Mouse (Mus musculus) adrenal gland (tissue): Measurements from ENCODE around the gene Strada.
"Not testable (repeated sequence)": the region's sequence is repeated elsewhere in the genome, so short reads cannot be mapped to it uniquely, and the experiment has no call there.

ENCODE experiments used
- intact Hi-C: fragments of 180-260 bp; cut with DNase I; formaldehyde crosslinking; loops from one replicate; pipeline ENCODE4 v1.15.1; 2025
- long read RNA-seq, 2 experiments: library from polyadenylated mRNA; unstranded; transcript quantifications; one replicate each; pipeline ENCODE4 v2.0.0; 2020; ENCODE audit warnings: borderline replicate concordance in 1 of 2; ENCODE audit not compliant: insufficient replicate concordance in 1 of 2

Strada gene
- long read RNA-seq, experiment 1, partial matches to known transcripts: 0 of 8 reads
- long read RNA-seq, experiment 1, other reads (novel, unspliced or antisense): 7 of 8 reads
- long read RNA-seq, experiment 2, partial matches to known transcripts: 0 of 7 reads
- long read RNA-seq, experiment 2, other reads (novel, unspliced or antisense): 6 of 7 reads

DNA sequence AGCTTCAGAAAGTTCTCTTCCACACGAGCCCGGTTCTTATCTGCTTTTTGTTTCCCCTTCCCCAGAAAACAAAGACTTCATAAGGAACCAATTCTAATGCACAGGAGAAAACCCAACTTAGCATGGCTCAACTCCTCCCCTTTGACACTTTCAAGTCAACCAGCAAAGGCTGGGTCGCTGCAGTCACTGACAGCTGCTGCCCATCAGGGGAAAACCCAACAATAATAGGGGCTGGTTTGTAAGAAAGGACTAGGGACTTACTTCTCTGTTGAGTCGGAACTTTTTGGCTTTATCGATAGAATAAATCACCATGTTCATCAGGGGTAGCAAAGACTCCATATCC lies at the start of gene Strada:
Strada (minus strand) TSS at position 46 of the 343 bp plus-strand sequence.
- intact Hi-C loops: no loop called here

DNA sequence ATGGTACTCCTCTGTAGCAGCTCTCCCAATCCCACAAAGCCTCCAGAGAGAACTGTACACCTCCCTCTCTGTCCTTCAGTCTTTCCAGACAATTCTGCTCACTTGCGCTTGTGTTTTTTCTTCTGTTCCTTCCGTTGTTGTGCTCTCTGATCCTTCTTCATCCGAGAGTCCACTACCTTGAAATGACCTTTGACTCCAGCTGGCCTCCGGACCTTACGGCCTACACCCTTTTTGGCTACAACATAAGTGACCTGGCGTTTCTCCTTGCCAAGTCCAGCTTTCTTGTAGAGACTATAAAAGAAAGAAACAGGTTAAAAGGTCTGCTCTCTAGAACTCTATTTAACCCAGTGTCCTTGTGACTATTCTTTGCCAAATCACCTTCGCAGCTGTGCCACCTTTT lies 47.4 kb upstream of the Strada start:
- intact Hi-C loops: no loop called here

DNA sequence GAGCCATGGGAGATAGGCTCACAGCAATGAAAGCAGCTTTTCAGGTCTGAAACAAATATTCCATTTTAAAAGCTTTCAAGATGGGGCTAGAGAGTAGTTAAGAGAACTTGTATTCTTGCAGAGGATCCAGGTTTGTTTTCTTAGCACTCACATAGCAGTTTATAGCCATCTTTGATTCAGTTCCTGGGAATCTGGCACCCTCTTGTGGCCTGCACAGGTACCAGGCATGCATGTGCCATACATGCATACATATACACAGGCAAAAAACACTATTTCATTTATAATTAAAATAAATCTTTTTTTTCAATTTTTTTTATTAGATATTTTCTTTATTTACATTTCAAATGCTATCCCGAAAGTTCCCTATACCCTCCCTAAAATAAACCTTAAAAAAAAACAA lies 44.9 kb upstream of the Strada start:
- intact Hi-C loops: no loop called here

DNA sequence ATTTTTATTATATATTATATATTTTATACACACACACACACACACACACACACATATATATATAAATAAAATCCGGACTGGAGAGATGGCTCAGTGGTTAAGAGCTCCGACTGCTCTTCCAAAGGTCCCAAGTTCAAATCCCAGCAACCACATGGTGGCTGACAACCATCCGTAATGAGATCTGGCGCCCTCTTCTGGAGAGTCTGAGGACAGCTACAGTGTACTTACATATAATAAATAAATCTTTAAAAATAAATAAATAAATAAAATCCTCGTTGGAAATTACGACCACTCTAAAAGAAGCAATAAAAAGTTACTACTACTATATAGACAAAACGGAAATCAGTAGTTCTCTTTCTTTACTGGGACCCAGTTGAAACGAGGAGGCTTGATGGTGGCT lies 32.0 kb upstream of the Strada start:
- intact Hi-C loops: not testable (repeated sequence)

DNA sequence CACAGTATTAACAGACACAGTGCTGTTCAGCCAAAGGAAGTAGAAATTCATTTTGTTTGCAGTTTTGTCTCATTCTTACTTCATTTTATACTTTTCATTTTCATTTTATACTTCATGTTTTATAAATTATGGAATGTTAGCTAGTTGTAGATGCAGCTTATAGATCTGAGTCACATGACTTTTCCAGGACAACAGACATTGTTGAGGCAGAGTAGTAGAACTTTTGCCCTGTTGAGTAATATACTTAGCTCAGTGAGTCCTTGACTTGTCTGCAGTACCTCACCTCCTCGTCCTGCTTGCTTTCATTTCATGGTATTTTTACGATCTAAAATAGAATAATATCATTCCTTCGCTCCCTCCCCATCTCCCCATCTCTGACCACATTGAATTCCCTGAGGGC lies 18.6 kb upstream of the Strada start:
- intact Hi-C loops: no loop called here

DNA sequence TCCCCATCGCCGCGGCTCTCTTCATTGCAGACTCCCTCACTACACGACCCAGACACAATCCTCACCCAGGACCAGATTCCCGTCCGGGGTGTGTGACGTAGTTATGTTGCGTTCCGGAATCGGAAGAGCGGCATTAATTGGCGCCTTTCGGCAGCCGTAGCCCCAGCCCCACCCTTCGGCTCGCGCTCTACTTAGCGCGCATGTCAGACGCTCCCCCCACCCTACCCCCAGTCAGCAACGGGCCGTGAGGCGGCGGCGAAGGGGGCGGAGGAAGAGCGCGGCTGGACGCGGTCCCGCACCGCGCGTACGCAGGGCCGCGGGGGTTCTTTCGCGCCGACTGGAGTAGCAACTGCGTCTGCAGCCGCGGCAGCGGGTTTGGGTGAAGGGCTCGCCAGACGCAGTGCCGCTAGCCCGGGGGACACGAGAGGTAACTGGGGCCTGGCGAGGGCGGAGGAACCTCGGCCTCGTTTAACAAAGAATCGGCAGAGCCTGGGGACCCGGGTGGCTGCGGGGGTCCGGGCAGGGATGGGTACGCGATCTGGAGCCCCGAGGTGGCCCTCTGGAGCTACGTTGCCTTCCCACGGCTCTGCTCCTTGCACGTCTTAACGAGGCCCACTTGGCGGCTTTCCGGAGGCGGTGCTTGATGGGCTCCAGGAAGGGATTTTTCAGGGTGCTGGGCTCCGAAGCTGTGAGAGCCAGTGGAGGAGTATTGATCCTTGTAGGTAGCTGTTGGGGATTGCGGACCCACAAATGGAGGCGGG lies 14.9 kb upstream of the Strada start, which contains the start of gene Ddx42:
Ddx42 (plus strand) TSS at position 197 of the 761 bp plus-strand sequence.
- intact Hi-C loops: loop anchor here (2.0 kb wide), 1 partner anchor 38 kb away; no protein-coding TSS in a partner anchor

DNA sequence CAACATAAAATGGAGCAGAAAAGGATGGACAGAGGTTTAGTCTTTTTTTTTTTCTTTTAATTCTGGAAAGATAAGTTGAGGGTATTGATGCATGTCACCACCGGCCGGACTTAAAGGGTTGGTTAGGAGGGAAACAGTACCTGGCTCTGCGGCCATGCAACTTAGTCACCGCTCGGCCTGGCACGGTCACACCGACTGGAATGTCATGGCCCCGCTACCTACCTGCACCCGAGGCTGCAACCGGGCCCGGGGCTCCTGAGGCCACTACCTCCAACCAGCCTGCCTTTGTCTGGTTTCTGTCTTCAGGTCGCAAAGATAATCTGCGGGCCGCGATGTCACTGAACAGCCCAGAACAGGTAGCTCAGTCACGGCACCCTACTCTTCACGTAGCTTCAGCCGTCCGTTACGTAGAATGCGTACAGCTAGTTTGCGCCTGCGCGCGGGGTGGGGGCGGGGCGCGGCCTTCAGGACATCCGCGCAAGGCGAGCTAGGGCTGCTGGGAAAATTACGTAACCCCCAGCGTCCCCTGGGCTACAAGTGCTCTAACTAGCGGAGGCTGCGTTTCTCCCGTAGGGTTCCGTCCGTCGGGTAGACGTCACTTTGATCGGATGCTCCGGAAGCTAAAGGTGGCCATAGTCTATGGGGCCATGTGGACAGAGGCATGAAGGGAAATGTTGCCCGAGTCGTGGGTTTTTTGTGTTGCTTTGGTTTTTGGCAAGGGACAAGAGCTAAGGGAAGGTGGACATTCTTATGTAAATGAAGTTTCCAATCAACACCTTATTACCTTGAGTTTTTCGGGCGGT lies 14.2 kb upstream of the Strada start, which contains the start of gene Ccdc47:
Ccdc47 (minus strand) TSS at position 418 of the 803 bp plus-strand sequence.
- intact Hi-C loops: loop anchor here (2.0 kb wide), 1 partner anchor 39 kb away; no protein-coding TSS in a partner anchor

DNA sequence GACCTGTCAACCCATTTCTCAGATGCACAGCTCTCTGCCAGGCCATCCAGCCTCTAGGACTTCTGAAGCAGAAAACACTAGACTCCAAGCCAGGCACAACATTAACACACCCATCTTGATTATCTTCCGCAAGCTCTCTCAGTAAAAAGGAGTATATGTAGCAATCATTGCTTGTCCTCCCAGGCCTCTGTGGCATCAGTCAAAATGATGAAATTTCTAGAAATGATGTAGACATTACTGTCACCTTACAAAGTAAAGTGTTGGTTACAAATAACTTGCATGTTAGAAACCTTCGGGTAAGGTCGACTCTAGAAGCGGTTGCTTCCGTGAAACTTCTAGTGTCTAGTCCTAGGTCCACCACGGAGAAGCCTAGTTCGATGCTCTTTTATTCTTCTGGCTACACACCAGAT lies 13.5 kb upstream of the Strada start:
- intact Hi-C loops: no loop called here

DNA sequence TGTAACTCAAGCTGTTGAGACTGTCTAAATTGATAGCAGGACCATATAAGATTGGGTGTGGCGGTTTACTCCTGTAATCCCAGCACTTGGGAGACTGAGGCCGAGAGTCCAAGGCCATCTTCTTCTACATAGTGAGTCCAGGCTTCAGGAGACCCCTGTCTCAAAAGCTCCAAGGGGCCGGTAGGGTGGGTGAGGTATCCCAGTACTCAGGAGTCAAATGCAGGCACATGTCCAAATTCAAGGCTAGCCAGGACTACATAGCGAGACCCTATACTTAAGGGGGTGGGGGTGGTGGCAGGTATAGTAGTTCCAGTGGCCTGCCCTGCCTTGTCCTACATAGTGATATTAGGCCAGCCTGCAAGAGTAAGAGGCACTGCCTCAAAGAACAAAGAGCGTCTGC lies 12.9 kb upstream of the Strada start:
- intact Hi-C loops: no loop called here

DNA sequence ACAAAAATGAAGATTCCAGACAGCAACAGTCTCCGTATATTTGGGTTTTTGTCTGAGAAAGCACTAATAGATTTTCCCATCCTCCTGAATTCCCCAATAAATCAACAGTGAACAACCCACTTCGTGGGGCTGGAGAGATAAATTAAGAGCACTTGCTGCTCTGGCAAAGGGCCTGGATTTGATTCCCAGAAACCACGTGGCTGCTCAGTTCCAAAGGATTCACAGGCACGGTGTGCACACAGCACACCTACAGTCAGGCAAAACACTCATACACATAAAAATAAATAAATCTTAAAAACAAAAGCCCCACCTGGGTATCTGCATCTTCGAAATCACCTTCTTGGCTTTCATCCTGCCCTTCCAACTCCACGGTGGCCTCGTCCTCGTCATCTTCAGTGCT lies 10.8 kb upstream of the Strada start:
- intact Hi-C loops: no loop called here

DNA sequence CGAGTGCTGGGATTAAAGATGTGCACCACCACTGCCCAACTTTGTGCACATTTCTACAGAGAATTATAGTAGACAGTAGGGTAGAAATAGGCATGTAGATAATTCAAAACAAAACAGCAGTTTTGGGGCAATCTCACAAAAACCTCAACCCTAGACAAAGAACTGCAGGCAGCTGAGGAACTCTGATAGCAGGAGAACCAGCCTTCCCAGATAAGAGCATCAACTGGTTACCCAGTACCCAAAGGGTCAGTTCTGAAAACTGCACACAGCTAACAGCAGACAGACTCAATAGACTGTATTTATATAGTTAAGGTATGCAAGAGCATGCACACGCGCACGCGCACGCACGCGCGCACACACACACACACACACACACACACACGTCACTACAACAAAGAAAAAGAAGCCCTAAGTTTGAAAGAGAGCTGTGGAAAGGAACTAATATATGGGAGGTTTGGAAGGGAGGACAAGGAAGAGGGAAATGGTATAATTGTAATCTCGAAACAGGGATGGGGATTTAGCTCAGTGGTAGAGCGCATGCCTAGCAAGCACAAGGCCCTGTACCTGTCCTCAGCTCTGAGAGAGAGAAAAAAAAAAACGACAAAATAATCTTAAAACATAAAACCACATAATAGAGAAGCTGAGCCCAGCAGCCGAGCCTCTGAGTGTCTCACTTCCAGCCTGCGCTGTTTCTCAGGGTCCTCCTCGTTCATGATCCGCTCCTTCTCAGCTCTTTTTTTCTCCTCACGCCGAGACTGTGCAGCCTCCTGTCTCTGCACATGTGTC lies 438 bp downstream of the Strada start:
- intact Hi-C loops: no loop called here

DNA sequence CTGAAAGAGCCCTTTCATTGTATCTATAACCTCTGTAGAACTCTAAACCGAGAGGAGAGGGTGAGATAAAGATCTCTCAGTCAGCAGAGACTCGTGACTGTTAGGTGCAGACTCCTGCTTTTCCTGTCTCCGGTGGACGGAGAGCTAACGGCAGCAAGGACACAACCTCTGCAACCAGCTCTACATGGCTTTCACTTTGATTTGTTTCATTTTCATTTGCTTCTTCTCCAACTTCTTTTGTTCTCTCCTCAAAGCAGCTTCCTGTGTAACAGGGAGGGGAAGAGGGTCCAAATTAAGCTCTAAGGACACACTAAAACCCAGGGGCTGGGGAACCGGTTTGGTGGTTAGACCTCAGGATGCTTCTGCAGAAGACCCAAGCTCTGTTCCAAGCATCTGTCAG lies 1.2 kb downstream of the Strada start:
- intact Hi-C loops: no loop called here

DNA sequence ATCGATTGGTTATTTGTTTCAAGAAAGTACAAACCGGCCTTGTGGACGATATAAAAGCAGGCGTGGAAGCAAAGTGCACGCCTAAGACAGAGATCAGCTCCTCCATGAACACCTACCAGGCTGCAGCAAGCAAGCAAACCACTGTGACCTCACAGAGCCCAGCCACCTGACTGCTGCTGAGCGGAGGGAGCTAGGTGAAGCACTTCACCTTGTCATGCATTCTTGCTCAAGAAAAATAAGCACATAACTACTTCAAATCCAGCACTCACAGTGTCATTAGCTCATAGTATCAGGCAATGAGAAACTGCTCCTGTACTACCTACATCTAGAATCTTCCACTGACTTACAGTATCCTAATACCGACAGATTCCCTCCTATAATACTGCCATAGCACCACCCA lies 2.0 kb downstream of the Strada start:
- intact Hi-C loops: loop anchor here (5.0 kb wide), 1 partner anchor 38 kb away; the partner anchor contains the start of genes Gm10840 and Limd2

DNA sequence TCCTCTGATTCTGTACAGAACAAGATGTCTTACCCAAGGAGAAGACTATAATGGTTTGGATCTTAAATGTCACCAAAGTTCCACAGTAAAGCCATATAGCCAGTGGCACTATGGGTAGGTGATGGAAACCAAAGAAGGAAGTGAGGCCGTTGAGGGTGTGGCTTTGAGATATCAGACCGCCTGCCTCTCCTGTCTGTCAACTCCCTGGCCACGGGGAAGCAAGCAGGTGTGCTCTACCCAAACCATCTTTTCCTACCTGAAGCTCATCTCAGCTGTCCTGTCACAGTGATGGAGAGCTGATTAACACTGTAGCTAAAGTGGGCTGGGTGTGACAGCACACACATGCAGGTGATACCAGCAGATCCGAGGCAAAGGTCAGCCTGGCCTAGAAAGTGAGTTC lies 3.7 kb downstream of the Strada start:
- intact Hi-C loops: loop anchor here (5.0 kb wide), 1 partner anchor 36 kb away; the partner anchor contains the start of genes Gm10840 and Limd2

DNA sequence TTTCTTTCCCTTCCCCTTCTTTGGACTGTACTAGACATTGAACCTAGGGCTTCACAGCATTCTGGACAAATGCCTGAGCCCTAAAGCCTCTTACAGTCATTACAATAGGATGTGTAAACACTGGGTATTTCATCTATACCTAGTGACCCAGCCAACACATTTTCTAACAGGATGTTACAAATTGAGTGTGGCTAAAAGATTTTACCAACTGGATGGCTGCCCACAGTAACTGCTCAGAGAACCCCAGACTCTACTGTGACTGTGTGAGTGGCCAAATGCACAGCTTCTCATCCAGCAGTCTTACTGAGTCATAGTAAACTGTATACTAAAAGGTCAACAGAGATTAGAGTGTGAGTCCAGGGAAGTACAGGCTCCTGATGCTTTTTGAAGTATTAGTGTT lies 6.6 kb downstream of the Strada start:
- intact Hi-C loops: loop anchor here (5.0 kb wide), 1 partner anchor 33 kb away; the partner anchor contains the start of genes Gm10840 and Limd2

DNA sequence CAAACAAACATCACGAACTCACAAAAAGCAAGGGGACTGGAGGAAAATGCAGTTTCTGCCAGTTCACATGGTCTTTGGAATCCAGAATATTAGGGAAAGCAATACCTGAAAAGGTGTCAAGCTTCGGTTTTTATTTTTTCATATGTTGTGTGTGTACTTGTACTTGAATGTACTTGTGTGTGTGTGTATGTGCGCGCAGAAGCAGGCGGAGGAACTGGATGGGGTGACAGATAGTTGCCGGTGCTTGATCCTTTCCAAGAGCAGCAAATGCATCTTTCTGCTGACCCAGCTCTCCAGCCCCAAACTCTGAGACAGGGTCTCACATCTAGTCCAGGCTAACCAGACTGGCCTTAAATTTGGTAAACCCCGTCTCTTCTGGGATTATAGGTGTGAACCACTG lies 7.1 kb downstream of the Strada start:
- intact Hi-C loops: loop anchor here (5.0 kb wide), 1 partner anchor 33 kb away; the partner anchor contains the start of genes Gm10840 and Limd2

DNA sequence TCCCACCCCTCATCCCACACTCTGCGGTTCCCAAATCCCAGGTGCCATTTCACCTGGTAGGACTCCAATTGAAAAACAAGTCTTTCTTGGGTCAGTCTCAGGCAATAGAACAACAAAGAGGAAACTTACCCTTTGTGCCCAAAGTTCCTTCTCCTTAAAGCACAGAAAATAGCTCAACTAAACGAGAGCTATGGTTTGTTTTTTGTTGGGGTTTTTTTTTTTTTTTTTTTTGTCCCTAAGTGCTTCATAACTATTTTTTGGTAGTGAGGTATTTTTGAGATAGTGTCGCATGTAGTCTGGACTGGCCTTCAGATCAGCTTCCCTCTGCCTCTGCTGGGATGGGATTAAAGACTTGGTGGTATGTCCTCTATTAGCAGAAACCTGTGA lies 7.8 kb downstream of the Strada start:
- intact Hi-C loops: no loop called here

DNA sequence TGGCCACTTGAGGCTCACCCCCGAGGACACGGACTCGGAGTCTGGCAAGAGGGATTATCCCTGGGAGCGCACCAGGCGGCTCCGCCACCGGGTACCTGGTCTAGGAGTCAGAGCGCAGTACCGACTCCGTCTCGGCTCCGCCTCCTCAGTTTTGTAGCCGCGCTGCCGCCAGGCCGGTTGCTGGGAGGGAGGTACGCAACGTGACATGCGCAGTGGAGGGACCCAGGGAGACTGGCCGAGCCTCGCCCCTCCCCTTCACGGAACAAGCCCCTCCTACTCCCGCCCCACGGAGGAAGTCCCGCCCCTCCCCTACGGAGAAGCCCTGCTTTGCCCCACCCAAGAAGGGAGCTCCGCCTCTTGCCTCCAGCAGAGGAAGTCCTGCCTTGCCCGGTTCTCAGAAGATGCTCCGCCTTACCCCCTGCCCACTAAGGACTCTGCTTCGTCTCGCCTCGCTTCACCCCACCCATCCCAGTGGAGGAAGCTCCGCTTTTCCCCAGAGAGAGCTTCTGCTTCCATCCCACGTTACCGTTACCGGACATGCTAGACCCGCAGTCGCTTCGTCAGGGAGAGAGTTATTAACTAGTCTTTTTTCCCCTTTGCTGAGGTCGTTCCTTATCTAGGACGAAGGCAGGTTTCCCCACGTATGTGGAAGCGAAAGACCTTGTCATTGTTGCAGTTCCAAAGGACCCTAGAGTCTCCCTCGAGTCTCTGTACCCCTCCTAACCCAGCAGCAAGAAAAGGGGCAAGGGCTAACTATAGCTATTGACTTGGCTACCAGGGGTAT lies 8.4 kb downstream of the Strada start:
- intact Hi-C loops: no loop called here

DNA sequence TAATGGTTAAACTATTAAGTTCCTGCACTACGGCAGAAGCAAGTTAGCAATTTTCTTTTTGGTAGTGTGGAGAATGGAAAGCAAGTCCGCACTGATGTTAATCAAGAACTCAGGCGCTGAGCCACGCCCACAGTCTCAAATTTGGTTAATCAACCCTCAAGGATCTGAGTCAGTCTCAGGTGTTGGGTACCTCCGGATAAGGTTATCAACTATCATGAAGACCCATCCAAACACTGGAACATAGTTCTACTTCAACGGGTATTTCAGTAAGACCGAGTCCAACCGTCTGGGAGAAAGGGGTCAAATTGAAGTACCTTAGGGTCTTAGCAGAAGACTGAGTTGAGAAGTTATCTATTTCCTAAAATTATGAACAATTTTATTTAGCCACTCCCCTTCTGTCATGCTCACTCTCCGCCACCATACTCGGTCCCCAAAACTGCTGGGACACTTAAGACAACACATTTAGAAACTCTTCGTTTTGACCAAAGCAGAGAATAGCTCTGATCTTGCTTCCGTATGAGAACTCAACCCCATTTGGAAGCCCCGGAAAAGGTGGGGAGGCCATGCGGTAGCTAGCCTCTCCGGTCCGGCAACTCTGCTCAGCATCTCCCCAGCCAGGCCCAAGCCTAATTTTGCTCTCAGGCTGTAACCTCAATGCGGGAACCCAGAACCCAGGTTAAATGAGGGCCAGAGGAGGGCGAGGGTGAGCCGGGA lies 9.2 kb downstream of the Strada start:
- intact Hi-C loops: no loop called here
